In genomic region chr9:121642001-121642400, GRCm38 (mm10) we compare ENCODE assay signal across 8 mouse cellular contexts. TPM values are rescaled to one million over a fixed set of nuclear protein-coding genes. Genes with fewer than 3 reads are reported as not detected.
DNase-seq lines count a peak whose midpoint lies in the region; ATAC-seq lines count a peak whose summit lies in the region.

Lyzl4 (minus strand) TSS chr9:121642096.

- no peaks in the 10 kb centered on the region for H3K36me3 ChIP-seq in lung, embryonic 15.5 days

- H3K9ac ChIP-seq in lung, embryonic 15.5 days: peak within 1 kb of the TSS; percentile 47

- ATAC-seq in CD4-positive, CD25-positive, alpha-beta regulatory T cell, adult 4 months: peak; percentile 33
- ATAC-seq in hematopoietic stem cell, adult 5-6 weeks (replicated peaks in 1 of 2; ENCODE audit: insufficient read depth in 1 of 2, low FRiP score in 2 of 2, low TSS enrichment in 1 of 2, low read depth in 1 of 2, poor library complexity in 2 of 2, severe bottlenecking in 2 of 2): peak; percentile 48 to 60; a peak in 2 of 4 replicates
- peak; percentile 78 for ATAC-seq in lung, embryonic 15.5 days (ENCODE audit: borderline replicate concordance, extremely low read depth, low FRiP score, low TSS enrichment)

- under 1% methylated on average over 26 of the region's 26 CpGs for WGBS in lung, embryonic 15.5 days

- H3K4me1 ChIP-seq in lung, embryonic 15.5 days: peaks cover 18% of the 10 kb centered on the region

- H3K4me3 ChIP-seq in lung, embryonic 15.5 days: peak within 1 kb of the TSS; percentile 48

- DNase-seq in cerebellum, adult 11-12 months: peak; percentile 87
- peak; percentile 46 for DNase-seq in forelimb bud, embryonic 11.5 days (ENCODE audit: low read depth, low spot score)
- DNase-seq in layer of hippocampus, adult 9-10 months (ENCODE audit: low spot score): peak; percentile 49
- peak; percentile 73 for DNase-seq in ovary, postnatal 14 days (ENCODE audit: low spot score)
- peak; percentile 56 for DNase-seq in thymus, postnatal 0 days (ENCODE audit: low spot score)

- H3K9me3 ChIP-seq in lung, embryonic 15.5 days: no peaks in the 10 kb centered on the region

- H3K27ac ChIP-seq in lung, embryonic 15.5 days: no peak within 1 kb of the TSS

- peaks cover 61% of the 10 kb centered on the region for H3K27me3 ChIP-seq in lung, embryonic 15.5 days

- H3K4me2 ChIP-seq in lung, embryonic 15.5 days: peak within 1 kb of the TSS; percentile 98

RNA-seq across cellular contexts. Expression of gene Lyzl4, which starts in this region (rescaled TPM):
- polyA plus RNA-seq in CD4-positive, CD25-positive, alpha-beta regulatory T cell, adult 4 months (2017; shearing (Covaris generic)): not detected
- total RNA-seq in hematopoietic stem cell, adult 5-6 weeks (2017): not detected in 2 replicates
- polyA plus RNA-seq in lung, embryonic 15.5 days (2015; fragmentation: Nextera tagmentation; extraction: Ambion mirVana): 0.16 TPM in 1 of 2 replicates, not detected in the other
- 1.2 and 1.3 TPM in 2 replicates for polyA plus RNA-seq in thymus, postnatal 0 days (2015; fragmentation: Nextera tagmentation; extraction: Ambion mirVana)

Comparison
In these comparisons a context has a peak if more than half of its experiments do, and no peak if none do; other contexts are left out.
1. Peak in ATAC-seq in CD4-positive, CD25-positive, alpha-beta regulatory T cell, adult 4 months; RNA of the gene not detected or under 1 TPM.
2. Peak in ATAC-seq in hematopoietic stem cell, adult 5-6 weeks; RNA of the gene not detected or under 1 TPM.
3. Peak in ATAC-seq, H3K4me3 ChIP-seq, H3K9ac ChIP-seq and H3K4me2 ChIP-seq in lung, embryonic 15.5 days; RNA of the gene not detected or under 1 TPM.